Mouse (Mus musculus) C2C12 (cell line): ENCODE measurements around the gene Cped1.

Experiments used
- CEBPB ChIP-seq: IDR thresholded peaks from one replicate; pipeline ENCODE4 v1.6.1; 2011; ENCODE audit warnings: low read depth, mild to moderate bottlenecking, control low read depth, moderate library complexity
- CTCF ChIP-seq: IDR thresholded peaks from one replicate; pipeline ENCODE4 v1.5.1; 2011; ENCODE audit not compliant: control insufficient read depth, insufficient read depth, insufficient read length

DNA sequence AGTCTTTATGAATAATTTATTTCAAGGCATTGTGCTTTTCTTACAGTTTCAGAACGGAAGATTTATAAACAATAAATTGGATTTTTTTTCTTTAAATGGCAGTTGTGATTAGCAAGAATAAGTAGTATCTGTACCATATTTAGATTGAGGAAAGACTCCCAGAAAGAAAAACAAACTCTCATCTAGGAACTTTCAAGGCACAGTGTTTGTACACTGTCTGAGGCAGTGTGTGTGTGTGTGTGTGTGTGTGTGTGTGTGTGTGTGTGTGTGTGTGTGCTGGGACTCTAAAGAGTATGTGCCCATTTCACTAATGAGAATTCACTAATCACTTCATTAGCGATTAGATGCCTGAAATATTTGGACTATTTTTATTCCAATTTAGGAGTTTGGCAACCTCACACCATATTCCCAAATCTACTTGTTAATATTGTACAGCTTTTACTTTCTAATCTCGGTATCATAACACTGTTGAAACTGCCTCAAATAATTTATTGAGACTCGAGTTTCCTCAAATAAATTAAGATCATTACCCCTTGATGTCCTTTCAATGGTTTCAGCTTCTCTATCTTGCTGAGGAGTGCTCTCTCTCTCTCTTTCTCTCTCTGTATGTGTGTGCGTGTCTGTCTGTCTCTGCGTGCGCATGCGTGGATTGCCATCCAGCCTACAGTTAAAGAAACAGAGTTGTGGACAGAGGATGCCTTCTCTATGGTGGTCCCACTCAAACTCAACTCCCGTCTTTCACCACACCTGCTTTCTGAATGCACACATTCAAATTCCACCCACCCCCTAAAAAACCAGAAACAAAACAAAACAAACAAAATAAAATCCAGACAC, 41.3 kb downstream of the Cped1 start:
- TF ChIP-seq CTCF (no peak), CEBPB (no peak)
